Mouse (Mus musculus): ENCODE results near the gene Ptprg. TPM values are rescaled to one million over a fixed set of nuclear protein-coding genes. Genes with fewer than 3 reads are reported as not detected.

Gene Ptprg
- polyA plus RNA-seq, 1 experiment from 2014 or later, result 33.7 TPM

DNA sequence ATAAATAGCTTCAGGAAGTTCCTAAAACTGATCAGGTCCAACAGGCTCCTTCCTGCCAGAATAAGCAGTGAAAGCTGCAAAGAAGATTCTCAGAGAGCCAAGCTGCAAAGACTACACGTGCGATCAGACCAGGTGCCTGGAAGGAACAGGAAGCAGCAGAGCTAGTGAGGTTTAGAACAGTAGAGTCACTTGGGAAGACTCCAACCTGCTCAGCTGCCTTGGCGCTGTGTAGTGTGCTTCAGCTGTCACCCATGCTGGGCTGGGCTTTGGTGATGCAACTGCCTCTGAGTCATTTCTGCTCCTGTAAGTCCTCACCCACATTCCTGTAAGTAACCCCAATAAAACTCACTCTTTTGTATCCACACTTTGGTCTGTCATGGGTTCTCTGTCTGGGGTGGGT, 87.7 kb downstream of the Ptprg start:
- no peaks in the 10 kb centered on the region for H3K9me3 ChIP-seq (ENCODE audit: control insufficient read depth, low read length)
- DNase-seq (ENCODE audit: low spot score, missing footprints) (no peak), ATAC-seq (ENCODE audit: low FRiP score) (no peak)
- H3K27ac ChIP-seq (ENCODE audit: low read depth, low read length), result no peak overlapping the region
- no peaks in the 10 kb centered on the region for H3K4me1 ChIP-seq (ENCODE audit: control insufficient read depth, insufficient read depth, low read length)
- WGBS, result 92% methylated on average over 3 of the region's 3 CpGs
- H3K4me2 ChIP-seq, result no peak overlapping the region
- H3K4me3 ChIP-seq (ENCODE audit: low read depth, low read length), result no peak overlapping the region
- H3K36me3 ChIP-seq (ENCODE audit: control insufficient read depth, insufficient read depth, low read length), result no peaks in the 10 kb centered on the region
- H3K9ac ChIP-seq (ENCODE audit: low read length), result no peak overlapping the region
- H3K27me3 ChIP-seq (ENCODE audit: control insufficient read depth, insufficient read depth, low read length), result no peaks in the 10 kb centered on the region

DNA sequence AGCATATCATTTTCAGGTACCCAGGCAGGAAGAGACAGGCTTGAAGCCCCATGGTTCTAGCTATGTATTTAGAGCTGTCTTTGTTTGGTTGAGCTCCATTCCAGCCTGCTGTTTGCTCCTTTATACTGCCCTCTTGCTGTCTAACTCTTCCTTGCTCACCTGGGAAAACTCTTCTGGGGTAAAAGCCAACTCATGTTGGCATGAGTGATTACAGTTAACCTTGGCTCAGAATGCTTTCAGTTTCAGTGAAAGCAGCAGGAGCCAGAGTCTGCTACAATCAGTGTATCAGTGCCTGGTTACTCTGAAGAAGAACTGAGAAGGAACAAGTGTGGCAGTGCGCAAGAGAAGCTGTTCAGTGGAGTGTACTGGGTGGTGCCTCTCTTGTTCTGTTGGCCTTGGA, 89.6 kb downstream of the Ptprg start:
- Histone ChIP-seq H3K27me3 (ENCODE audit: control insufficient read depth, insufficient read depth, low read length) (no peaks in the 10 kb centered on the region), H3K4me3 (ENCODE audit: low read depth, low read length) (no peak overlapping the region), H3K4me2 (no peak overlapping the region), H3K9ac (ENCODE audit: low read length) (no peak overlapping the region), H3K36me3 (ENCODE audit: control insufficient read depth, insufficient read depth, low read length) (no peaks in the 10 kb centered on the region), H3K4me1 (ENCODE audit: control insufficient read depth, insufficient read depth, low read length) (no peaks in the 10 kb centered on the region), H3K9me3 (ENCODE audit: control insufficient read depth, low read length) (no peaks in the 10 kb centered on the region), H3K27ac (ENCODE audit: low read depth, low read length) (no peak overlapping the region)
- 93% methylated on average over 1 of the region's 1 CpGs for WGBS
- DNase-seq (ENCODE audit: low spot score, missing footprints), result no peak
- ATAC-seq (ENCODE audit: low FRiP score), result no peak

DNA sequence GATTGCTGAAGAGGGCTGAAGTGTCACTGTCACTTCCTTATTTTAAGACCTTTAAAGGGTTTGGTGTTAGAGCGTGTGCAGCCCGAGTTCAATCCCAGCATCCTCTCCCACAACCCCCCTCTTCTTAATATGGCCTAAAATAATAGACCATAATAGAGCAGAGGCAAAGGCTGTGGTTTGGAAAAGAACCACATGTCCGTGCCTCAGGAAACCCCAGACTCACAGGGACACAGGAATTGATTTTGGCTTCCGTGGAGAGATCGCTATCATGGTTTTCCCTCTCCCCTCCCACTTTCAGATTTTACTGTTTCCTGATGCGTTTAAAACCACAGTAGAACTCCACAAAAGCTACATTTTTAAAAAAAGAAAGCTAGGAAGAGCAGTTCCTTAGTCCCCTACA, 104.0 kb downstream of the Ptprg start:
- Histone ChIP-seq H3K4me1 (ENCODE audit: control insufficient read depth, insufficient read depth, low read length) (no peaks in the 10 kb centered on the region), H3K36me3 (ENCODE audit: control insufficient read depth, insufficient read depth, low read length) (no peaks in the 10 kb centered on the region), H3K27me3 (ENCODE audit: control insufficient read depth, insufficient read depth, low read length) (no peaks in the 10 kb centered on the region), H3K4me2 (no peak overlapping the region), H3K27ac (ENCODE audit: low read depth, low read length) (no peak overlapping the region), H3K9me3 (ENCODE audit: control insufficient read depth, low read length) (no peaks in the 10 kb centered on the region), H3K4me3 (ENCODE audit: low read depth, low read length) (no peak overlapping the region), H3K9ac (ENCODE audit: low read length) (no peak overlapping the region)
- no peak for ATAC-seq (ENCODE audit: low FRiP score)
- no peak for DNase-seq (ENCODE audit: low spot score, missing footprints)
- 82% methylated on average over 6 of the region's 6 CpGs for WGBS

DNA sequence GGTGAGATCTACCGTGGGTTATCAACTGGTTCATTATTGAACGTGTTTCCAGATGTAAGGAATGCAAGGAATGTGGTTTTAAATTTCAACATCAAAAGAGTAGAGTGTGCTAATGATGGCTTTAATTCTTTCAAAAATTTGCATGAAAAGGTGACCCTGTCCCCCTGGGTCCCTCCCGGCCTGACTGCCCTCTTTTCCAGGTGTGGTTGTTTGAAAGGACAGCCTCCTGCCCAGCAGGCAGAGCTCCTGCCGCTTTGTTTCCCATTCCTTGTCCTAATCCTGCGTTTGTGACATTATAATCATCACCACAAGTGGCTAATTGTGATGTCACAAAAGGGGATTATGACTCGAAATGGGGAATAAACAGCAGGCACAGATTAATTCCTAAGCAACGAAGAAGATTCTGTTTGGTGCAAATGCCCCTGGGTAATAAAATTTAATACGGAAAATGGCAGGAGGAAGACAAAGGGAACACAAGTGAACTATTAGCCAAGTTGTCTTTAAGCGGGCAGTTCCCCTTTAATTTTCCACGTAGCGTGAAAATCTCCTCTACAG, 110.4 kb downstream of the Ptprg start:
- H3K36me3 ChIP-seq (ENCODE audit: control insufficient read depth, insufficient read depth, low read length), result no peaks in the 10 kb centered on the region
- no peak overlapping the region for H3K4me3 ChIP-seq (ENCODE audit: low read depth, low read length)
- no peak for DNase-seq (ENCODE audit: low spot score, missing footprints)
- peaks cover 20% of the 10 kb centered on the region for H3K4me1 ChIP-seq (ENCODE audit: control insufficient read depth, insufficient read depth, low read length)
- peaks cover 8% of the 10 kb centered on the region for H3K27me3 ChIP-seq (ENCODE audit: control insufficient read depth, insufficient read depth, low read length)
- no peak overlapping the region for H3K27ac ChIP-seq (ENCODE audit: low read depth, low read length)
- peak; percentile 35; the same call in 1 of the 2 replicates for ATAC-seq (ENCODE audit: low FRiP score)
- no peaks in the 10 kb centered on the region for H3K9me3 ChIP-seq (ENCODE audit: control insufficient read depth, low read length)
- 5% methylated on average over 11 of the region's 11 CpGs for WGBS
- H3K4me2 ChIP-seq, result no peak overlapping the region; the same call in 1 of the 2 replicates
- no peak overlapping the region for H3K9ac ChIP-seq (ENCODE audit: low read length)

DNA sequence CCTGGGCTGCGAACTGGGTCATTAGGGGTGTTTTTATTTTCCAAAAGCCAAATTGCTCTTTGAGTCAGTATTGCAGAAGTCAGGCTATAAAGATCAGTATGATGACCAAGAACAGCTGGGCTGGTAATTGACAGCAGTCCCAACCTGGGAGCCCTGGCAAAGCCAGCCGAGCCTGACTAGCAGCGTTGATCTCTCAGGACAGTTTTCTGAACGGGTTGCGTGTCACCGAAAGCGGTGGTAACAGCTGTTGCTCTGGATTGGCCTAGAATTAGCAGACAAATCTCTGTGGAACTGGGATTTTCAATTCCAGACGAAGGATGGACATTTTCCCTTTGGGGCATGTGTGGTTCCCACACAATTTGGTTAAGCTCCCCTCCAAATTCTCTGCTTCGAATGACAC, 111.0 kb downstream of the Ptprg start:
- peaks cover 20% of the 10 kb centered on the region for H3K4me1 ChIP-seq (ENCODE audit: control insufficient read depth, insufficient read depth, low read length)
- H3K4me3 ChIP-seq (ENCODE audit: low read depth, low read length), result no peak overlapping the region
- DNase-seq (ENCODE audit: low spot score, missing footprints), result no peak
- ATAC-seq (ENCODE audit: low FRiP score), result no peak
- H3K4me2 ChIP-seq, result no peak overlapping the region
- no peak overlapping the region for H3K9ac ChIP-seq (ENCODE audit: low read length)
- peaks cover 8% of the 10 kb centered on the region for H3K27me3 ChIP-seq (ENCODE audit: control insufficient read depth, insufficient read depth, low read length)
- 11% methylated on average over 9 of the region's 9 CpGs for WGBS
- H3K9me3 ChIP-seq (ENCODE audit: control insufficient read depth, low read length), result no peaks in the 10 kb centered on the region
- no peak overlapping the region for H3K27ac ChIP-seq (ENCODE audit: low read depth, low read length)
- no peaks in the 10 kb centered on the region for H3K36me3 ChIP-seq (ENCODE audit: control insufficient read depth, insufficient read depth, low read length)

DNA sequence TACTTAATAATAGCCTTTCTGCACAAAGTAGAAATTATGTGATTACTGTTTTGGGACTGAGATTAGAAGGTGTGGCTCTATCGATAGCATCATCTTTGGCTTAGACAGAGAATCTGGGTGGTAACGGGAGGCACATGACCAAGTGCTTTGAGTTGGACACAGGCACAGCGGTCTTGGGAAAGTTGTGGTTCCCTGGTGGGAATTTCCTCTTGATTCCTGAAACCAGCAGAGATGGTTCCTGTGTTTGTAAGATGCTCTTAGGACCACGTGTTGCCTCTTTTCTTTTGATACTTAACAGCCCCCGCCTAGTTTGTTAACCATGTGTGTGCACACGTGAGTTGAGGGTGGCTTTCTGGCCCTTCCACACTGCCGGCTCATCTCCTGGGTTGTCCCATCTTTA, 111.7 kb downstream of the Ptprg start:
- H3K27ac ChIP-seq (ENCODE audit: low read depth, low read length), result no peak overlapping the region
- 61% methylated on average over 7 of the region's 7 CpGs for WGBS
- peaks cover 20% of the 10 kb centered on the region for H3K4me1 ChIP-seq (ENCODE audit: control insufficient read depth, insufficient read depth, low read length)
- H3K9me3 ChIP-seq (ENCODE audit: control insufficient read depth, low read length), result no peaks in the 10 kb centered on the region
- ATAC-seq (ENCODE audit: low FRiP score) (no peak), DNase-seq (ENCODE audit: low spot score, missing footprints) (no peak)
- no peak overlapping the region for H3K9ac ChIP-seq (ENCODE audit: low read length)
- H3K4me3 ChIP-seq (ENCODE audit: low read depth, low read length), result no peak overlapping the region
- no peak overlapping the region for H3K4me2 ChIP-seq
- H3K27me3 ChIP-seq (ENCODE audit: control insufficient read depth, insufficient read depth, low read length), result peaks cover 15% of the 10 kb centered on the region
- no peaks in the 10 kb centered on the region for H3K36me3 ChIP-seq (ENCODE audit: control insufficient read depth, insufficient read depth, low read length)

DNA sequence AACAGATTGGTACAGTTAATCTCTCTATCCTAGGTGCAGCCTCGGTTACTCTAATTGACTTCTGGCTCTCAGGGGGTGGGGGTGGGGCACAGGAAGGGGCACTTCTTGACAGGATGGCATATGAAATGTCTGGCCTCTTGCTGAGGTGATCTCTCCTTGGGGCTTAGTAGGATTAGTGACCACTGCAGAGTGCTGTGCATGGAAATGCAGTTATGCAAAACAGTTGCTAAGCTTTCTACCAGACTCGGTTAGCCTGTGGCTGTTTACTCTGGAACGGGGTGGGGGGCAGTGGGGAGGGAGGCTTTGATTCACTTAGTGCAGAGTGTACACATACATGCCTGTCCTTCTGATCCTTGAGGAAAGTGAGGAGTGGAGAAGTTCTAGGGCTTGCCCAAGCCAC, 114.4 kb downstream of the Ptprg start:
- Histone ChIP-seq H3K9ac (ENCODE audit: low read length) (no peak overlapping the region), H3K4me2 (no peak overlapping the region), H3K36me3 (ENCODE audit: control insufficient read depth, insufficient read depth, low read length) (no peaks in the 10 kb centered on the region), H3K27ac (ENCODE audit: low read depth, low read length) (no peak overlapping the region), H3K4me3 (ENCODE audit: low read depth, low read length) (no peak overlapping the region), H3K4me1 (ENCODE audit: control insufficient read depth, insufficient read depth, low read length) (peaks cover 30% of the 10 kb centered on the region), H3K27me3 (ENCODE audit: control insufficient read depth, insufficient read depth, low read length) (peaks cover 15% of the 10 kb centered on the region), H3K9me3 (ENCODE audit: control insufficient read depth, low read length) (no peaks in the 10 kb centered on the region)
- no peak for DNase-seq (ENCODE audit: low spot score, missing footprints)
- 4% methylated on average over 3 of the region's 3 CpGs for WGBS
- ATAC-seq (ENCODE audit: low FRiP score), result peak; percentile 68

DNA sequence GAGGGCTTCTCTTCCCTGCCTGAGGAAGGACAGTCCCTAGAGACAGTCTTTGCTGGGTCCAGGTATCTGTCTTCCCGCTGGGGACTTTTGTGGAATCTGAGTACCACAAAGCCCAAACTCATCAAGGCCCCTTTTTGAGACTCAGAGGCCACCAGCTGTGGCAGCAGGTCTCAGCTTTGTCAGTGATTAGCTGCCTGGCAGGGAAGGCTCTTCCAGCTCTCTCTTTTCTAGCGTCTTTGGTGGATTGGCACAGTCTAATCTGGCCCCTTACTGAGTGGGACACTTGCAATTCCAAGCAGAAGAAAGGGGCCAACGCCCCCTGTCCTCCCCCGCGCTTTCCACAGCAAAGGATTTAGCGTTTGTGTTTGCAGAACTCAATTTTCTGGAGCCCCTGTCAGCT, 117.5 kb downstream of the Ptprg start:
- Histone ChIP-seq H3K36me3 (ENCODE audit: control insufficient read depth, insufficient read depth, low read length) (no peaks in the 10 kb centered on the region), H3K27me3 (ENCODE audit: control insufficient read depth, insufficient read depth, low read length) (peaks cover 14% of the 10 kb centered on the region), H3K4me3 (ENCODE audit: low read depth, low read length) (no peak overlapping the region), H3K9me3 (ENCODE audit: control insufficient read depth, low read length) (no peaks in the 10 kb centered on the region), H3K27ac (ENCODE audit: low read depth, low read length) (no peak overlapping the region), H3K9ac (ENCODE audit: low read length) (no peak overlapping the region), H3K4me2 (no peak overlapping the region), H3K4me1 (ENCODE audit: control insufficient read depth, insufficient read depth, low read length) (peaks cover 21% of the 10 kb centered on the region)
- DNase-seq (ENCODE audit: low spot score, missing footprints) (peak; percentile 88), ATAC-seq (ENCODE audit: low FRiP score) (no peak)
- 5% methylated on average over 6 of the region's 6 CpGs for WGBS

DNA sequence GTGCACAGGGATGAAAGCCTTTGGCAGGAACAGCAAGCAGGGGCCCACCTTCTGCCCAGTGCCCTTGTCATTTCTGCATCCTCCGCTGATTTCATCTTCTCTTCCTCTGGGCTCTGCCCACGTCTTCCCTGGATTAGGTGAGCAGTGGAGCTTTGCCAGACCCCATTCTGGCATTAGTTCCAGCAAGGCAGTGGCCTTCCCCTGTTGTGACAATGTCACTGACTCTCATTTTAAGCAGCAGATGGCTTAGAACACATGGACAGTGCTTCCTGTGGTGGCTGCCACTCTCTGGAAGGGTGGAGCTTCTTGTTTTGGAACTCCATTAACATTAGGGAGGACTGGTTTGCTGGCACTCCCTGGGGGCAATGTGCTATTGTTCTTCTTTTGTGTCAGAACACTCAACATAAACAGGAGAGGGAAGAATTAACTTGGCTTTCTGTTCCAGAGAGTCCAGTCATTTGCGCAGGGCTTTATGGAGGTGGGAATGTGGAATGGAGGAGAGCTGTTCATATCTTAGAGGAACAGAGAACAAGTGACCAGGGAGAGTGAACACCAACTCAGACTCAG, 119.7 kb downstream of the Ptprg start:
- Histone ChIP-seq H3K4me3 (ENCODE audit: low read depth, low read length) (no peak overlapping the region), H3K9ac (ENCODE audit: low read length) (no peak overlapping the region), H3K36me3 (ENCODE audit: control insufficient read depth, insufficient read depth, low read length) (no peaks in the 10 kb centered on the region), H3K4me2 (no peak overlapping the region), H3K9me3 (ENCODE audit: control insufficient read depth, low read length) (no peaks in the 10 kb centered on the region), H3K4me1 (ENCODE audit: control insufficient read depth, insufficient read depth, low read length) (peaks cover 11% of the 10 kb centered on the region), H3K27me3 (ENCODE audit: control insufficient read depth, insufficient read depth, low read length) (peaks cover 10% of the 10 kb centered on the region), H3K27ac (ENCODE audit: low read depth, low read length) (no peak overlapping the region)
- 71% methylated on average over 3 of the region's 3 CpGs for WGBS
- ATAC-seq (ENCODE audit: low FRiP score), result no peak
- DNase-seq (ENCODE audit: low spot score, missing footprints), result no peak

Measured in midbrain, embryonic 11.5 days (tissue).